Mouse (Mus musculus) MEL (cell line): ENCODE results near the gene Osbpl9. TPM values are rescaled to one million over a fixed set of nuclear protein-coding genes. Genes with fewer than 3 reads are reported as not detected.

Experiments used
- DNase-seq: peaks from one replicate; pipeline ENCODE4 v3.0.0; 2011; ENCODE audit warnings: low read depth, low spot score
- H3K27ac ChIP-seq: 2 replicates; pipeline ENCODE4 v1.5.1; 2012; ENCODE audit warnings: low read depth, mild to moderate bottlenecking, control low read depth, low read length, moderate library complexity; ENCODE audit not compliant: control insufficient read depth
- H3K27me3 ChIP-seq, 2 experiments: fragments of 150-350 bp in 1 of 2; sonication (generic) in 1 of 2; 2 replicates each; pipeline ENCODE4 v1.6.1; 2012; ENCODE audit warnings: low read length in 2 of 2, mild to moderate bottlenecking in 2 of 2, improper control_type of control experiment in 1 of 2, moderate library complexity in 1 of 2; ENCODE audit not compliant: insufficient read depth in 2 of 2, control insufficient read depth in 1 of 2
- H3K36me3 ChIP-seq, 2 experiments: 2 replicates each; pipeline ENCODE4 v1.6.1; 2012 to 2014; ENCODE audit warnings: low read length in 2 of 2, improper control_type of control experiment in 1 of 2, inconsistent platforms in 1 of 2, mild to moderate bottlenecking in 1 of 2; ENCODE audit not compliant: insufficient read depth in 2 of 2, control insufficient read depth in 1 of 2
- H3K4me1 ChIP-seq, 2 experiments: fragments of 150-350 bp in 1 of 2; sonication (generic) in 1 of 2; 2 replicates each; pipeline ENCODE4 v1.6.1; 2012; ENCODE audit warnings: low read length in 2 of 2, improper control_type of control experiment in 1 of 2, mild to moderate bottlenecking in 1 of 2; ENCODE audit not compliant: insufficient read depth in 2 of 2, control insufficient read depth in 1 of 2
- H3K4me3 ChIP-seq, 2 experiments: fragments of 150-350 bp in 1 of 2; sonication (generic) in 1 of 2; 2 replicates each; pipeline ENCODE4 v1.5.1; 2012; ENCODE audit warnings: low read depth in 2 of 2, low read length in 2 of 2, mild to moderate bottlenecking in 2 of 2, moderate library complexity in 2 of 2, control low read depth in 1 of 2, improper control_type of control experiment in 1 of 2; ENCODE audit not compliant: control insufficient read depth in 1 of 2, insufficient read depth in 1 of 2
- H3K79me2 ChIP-seq: 2 replicates; pipeline ENCODE4 v1.6.1; 2012; ENCODE audit warnings: mild to moderate bottlenecking, low read length, moderate library complexity; ENCODE audit not compliant: control insufficient read depth, poor library complexity, insufficient read depth
- H3K9ac ChIP-seq: 2 replicates; pipeline ENCODE4 v1.6.1; 2012; ENCODE audit warnings: low read depth, mild to moderate bottlenecking, control low read depth, low read length, moderate library complexity; ENCODE audit not compliant: control insufficient read depth, poor library complexity, severe bottlenecking
- H3K9me3 ChIP-seq: fragments of 150-350 bp; sonication (generic); replicated peaks from 2 replicates; pipeline ENCODE4 v1.6.1; 2012; ENCODE audit warnings: mild to moderate bottlenecking, low read length, improper control_type of control experiment, moderate library complexity; ENCODE audit not compliant: insufficient read depth
- CHD1 ChIP-seq: IDR thresholded peaks from 2 replicates; pipeline ENCODE4 v1.6.1; 2012; ENCODE audit warnings: low read depth, mild to moderate bottlenecking, inconsistent platforms, low read length, improper control_type of control experiment
- CHD2 ChIP-seq: IDR thresholded peaks from 2 replicates; pipeline ENCODE4 v1.6.1; 2011; ENCODE audit warnings: low read length, improper control_type of control experiment
- CTCF ChIP-seq, 3 experiments: IDR thresholded peaks in 2 of 3; conservative IDR thresholded peaks in 1 of 3; 2 replicates each; pipeline ENCODE4 v1.5.1; 2011 to 2012; ENCODE audit warnings: low read length in 3 of 3, low read depth in 2 of 3, mild to moderate bottlenecking in 2 of 3, improper control_type of control experiment in 1 of 3, inconsistent platforms in 1 of 3, mixed read lengths in 1 of 3, moderate library complexity in 1 of 3; ENCODE audit not compliant: control insufficient read depth in 1 of 3, insufficient read depth in 1 of 3, poor library complexity in 1 of 3, severe bottlenecking in 1 of 3
- EP300 ChIP-seq, 2 experiments: IDR thresholded peaks; 2 replicates each; pipeline ENCODE4 v1.6.1; 2011; ENCODE audit warnings: improper control_type of control experiment in 2 of 2, low read length in 2 of 2, low read depth in 1 of 2, mild to moderate bottlenecking in 1 of 2
- GATA1 ChIP-seq: IDR thresholded peaks from 2 replicates; pipeline ENCODE4 v1.6.1; 2011; ENCODE audit warnings: low read depth, low read length, improper control_type of control experiment
- KAT2A ChIP-seq: conservative IDR thresholded peaks from 2 replicates; pipeline ENCODE4 v1.6.1; 2012; ENCODE audit warnings: low read depth, low read length, improper control_type of control experiment, inconsistent platforms
- MAFK ChIP-seq: IDR thresholded peaks from 2 replicates; pipeline ENCODE4 v1.6.1; 2011; ENCODE audit warnings: low read depth, mild to moderate bottlenecking, low read length, improper control_type of control experiment, borderline replicate concordance
- MYC ChIP-seq: IDR thresholded peaks from 2 replicates; pipeline ENCODE4 v1.6.1; 2011; ENCODE audit warnings: low read depth, mild to moderate bottlenecking, low read length, improper control_type of control experiment, moderate library complexity
- NELFE ChIP-seq: IDR thresholded peaks from 2 replicates; pipeline ENCODE4 v1.6.1; 2011; ENCODE audit warnings: low read depth, low read length, improper control_type of control experiment
- NRF1 ChIP-seq: IDR thresholded peaks from 2 replicates; pipeline ENCODE4 v1.6.1; 2014; ENCODE audit warnings: low read depth, mild to moderate bottlenecking, inconsistent platforms, low read length, improper control_type of control experiment, moderate library complexity; ENCODE audit not compliant: poor library complexity, insufficient read depth, severe bottlenecking
- POLR2AphosphoS2 ChIP-seq: IDR thresholded peaks from 2 replicates; pipeline ENCODE4 v1.6.1; 2011; ENCODE audit warnings: low read length, improper control_type of control experiment
- SIN3A ChIP-seq: IDR thresholded peaks from 2 replicates; pipeline ENCODE4 v1.6.1; 2012; ENCODE audit warnings: low read length, improper control_type of control experiment, inconsistent platforms
- TAL1 ChIP-seq: IDR thresholded peaks from 2 replicates; pipeline ENCODE4 v1.6.1; 2012; ENCODE audit warnings: mild to moderate bottlenecking, inconsistent platforms, low read length, moderate library complexity, mixed read lengths
- TBP ChIP-seq: IDR thresholded peaks from 2 replicates; pipeline ENCODE4 v1.8.0; 2011; ENCODE audit warnings: low read depth, low read length, improper control_type of control experiment
- TCF12 ChIP-seq: IDR thresholded peaks from 2 replicates; pipeline ENCODE4 v1.6.1; 2014; ENCODE audit warnings: low read depth, mild to moderate bottlenecking, inconsistent platforms, low read length, improper control_type of control experiment, moderate library complexity
- UBTF ChIP-seq: IDR thresholded peaks from 2 replicates; pipeline ENCODE4 v1.6.1; 2012; ENCODE audit warnings: low read depth, mild to moderate bottlenecking, inconsistent platforms, low read length, improper control_type of control experiment, moderate library complexity, borderline replicate concordance; ENCODE audit not compliant: insufficient read depth
- USF1 ChIP-seq: IDR thresholded peaks from 2 replicates; pipeline ENCODE4 v1.6.1; 2014; ENCODE audit warnings: low read depth, mild to moderate bottlenecking, inconsistent platforms, low read length, improper control_type of control experiment, moderate library complexity
- ZKSCAN1 ChIP-seq: IDR thresholded peaks from 2 replicates; pipeline ENCODE4 v1.6.1; 2012; ENCODE audit warnings: low read depth, mild to moderate bottlenecking, inconsistent platforms, low read length, improper control_type of control experiment, moderate library complexity
- polyA plus RNA-seq, 2 experiments: library from polyadenylated mRNA; stranded (reverse) in 1 of 2; unstranded in 1 of 2; fragments of >175 nt in 1 of 2; fragments of >200 nt in 1 of 2; gene quantifications; 2 replicates each; pipeline versions ENCODE4 v1.2.1 to v1.2.4; 2012; ENCODE audit warnings: low replicate concordance in 2 of 2, low read depth in 1 of 2; ENCODE audit not compliant: insufficient read length in 2 of 2, insufficient read depth in 1 of 2, missing spikeins in 1 of 2
- total RNA-seq: library from RNA; depleted of rRNA; stranded (reverse); fragments of 300-350 nt; gene quantifications from 2 replicates; pipeline ENCODE4 v1.2.3, GENCODE M21; 2012

Gene Osbpl9
- total and polyA plus RNA-seq, 3 experiments, result 14.9 to 42.6 TPM; not detected in 1

DNA sequence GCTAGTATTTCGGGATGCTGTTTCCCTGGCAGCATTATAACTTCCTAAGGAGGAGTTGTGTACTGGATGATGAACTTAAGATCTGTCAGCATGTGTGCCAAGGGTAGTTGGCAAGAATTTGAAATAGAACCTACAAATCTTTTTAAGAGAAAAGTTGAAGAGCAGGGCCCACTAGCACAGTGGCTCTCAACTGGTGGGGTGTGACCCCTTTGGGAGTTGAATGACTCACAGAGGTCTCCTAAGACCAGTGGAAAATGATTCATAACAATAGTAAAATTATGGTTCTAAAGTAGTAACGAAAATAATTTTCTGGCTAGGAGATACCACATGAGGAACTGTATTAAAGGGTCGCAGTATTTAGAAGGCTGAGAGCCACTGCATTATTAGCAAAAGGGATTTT is 67.1 kb downstream of the Osbpl9 start:
- no peak for TF ChIP-seq GATA1
- TF ChIP-seq UBTF, result no peak
- TF ChIP-seq, all 39 proteins: peak for 0

DNA sequence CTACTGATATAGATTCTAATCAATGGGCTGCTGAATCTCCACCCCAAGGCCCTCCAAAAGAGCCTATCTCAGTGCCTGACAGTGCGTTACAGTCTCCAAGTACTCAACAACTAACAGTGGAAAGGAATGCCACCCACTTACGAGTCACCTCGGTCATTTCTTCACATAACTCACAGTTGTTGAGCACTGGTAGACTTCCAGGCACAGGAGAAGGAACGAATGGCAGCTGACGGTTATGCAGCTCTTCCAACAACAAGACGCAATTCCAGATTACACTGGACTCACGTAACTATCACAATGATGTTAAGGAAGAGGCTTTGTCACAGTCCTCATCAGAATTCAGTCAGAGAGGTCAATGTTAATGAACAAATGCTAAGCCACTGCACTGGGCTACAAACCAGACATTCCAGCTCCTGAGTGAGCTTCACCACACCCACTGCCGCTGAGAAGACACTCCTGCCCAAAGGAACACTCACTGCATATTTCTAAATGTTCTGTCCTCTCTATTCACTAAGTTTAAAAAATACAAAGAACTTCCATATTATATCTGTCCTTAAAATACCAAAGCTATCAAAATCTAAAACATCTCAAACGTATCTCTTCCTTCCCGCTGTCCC is 70.7 kb downstream of the Osbpl9 start:
- TF ChIP-seq SIN3A, result no peak
- Histone ChIP-seq H3K4me1 (peaks cover 0 to 8% of the 10 kb centered on the region in 2 experiments; a peak in 1 of 4 replicates), H3K79me2 (no peaks in the 10 kb centered on the region), H3K9me3 (no peaks in the 10 kb centered on the region), H3K4me3 (no peak overlapping the region), H3K27me3 (no peaks in the 10 kb centered on the region), H3K36me3 (no peaks in the 10 kb centered on the region), H3K27ac (no peak overlapping the region), H3K9ac (no peak overlapping the region)
- no peak for DNase-seq

More for the DNA sequence above, 67.1 kb downstream of the Osbpl9 start:
- DNase-seq, result no peak
- peaks cover 0 to 8% of the 10 kb centered on the region in 2 experiments; a peak in 1 of 4 replicates for H3K4me1 ChIP-seq
- no peaks in the 10 kb centered on the region for H3K36me3 ChIP-seq
- H3K27ac ChIP-seq, result no peak overlapping the region
- H3K4me3 ChIP-seq, result no peak overlapping the region
- no peaks in the 10 kb centered on the region for H3K9me3 ChIP-seq
- H3K27me3 ChIP-seq, result no peaks in the 10 kb centered on the region
- H3K9ac ChIP-seq, result no peak overlapping the region
- H3K79me2 ChIP-seq, result no peaks in the 10 kb centered on the region

DNA sequence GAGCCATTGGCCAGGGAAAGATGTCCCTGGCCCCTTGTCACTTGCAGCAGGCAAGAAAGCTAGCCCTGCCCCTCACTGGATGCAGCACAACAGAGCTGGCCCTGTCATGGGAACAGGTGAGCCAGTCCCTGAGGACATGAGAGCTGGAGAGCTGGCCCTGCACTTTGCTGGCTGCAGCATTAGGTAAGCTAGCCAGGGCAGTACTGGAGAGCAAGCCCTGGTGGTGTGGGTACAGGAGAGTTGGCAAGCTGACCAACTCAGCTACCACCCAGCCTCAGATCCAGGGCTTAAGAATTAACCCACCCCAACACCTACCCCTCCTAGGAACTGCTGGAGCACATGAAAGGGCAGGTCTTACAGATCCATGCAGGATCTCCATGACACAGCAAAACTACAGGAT is 73.1 kb downstream of the Osbpl9 start:
- no peaks in the 10 kb centered on the region for H3K79me2 ChIP-seq
- no peak overlapping the region for H3K9ac ChIP-seq

More for the DNA sequence above, 73.1 kb downstream of the Osbpl9 start:
- no peaks in the 10 kb centered on the region for H3K9me3 ChIP-seq
- no peaks in the 10 kb centered on the region for H3K27me3 ChIP-seq
- TF ChIP-seq GATA1 (no peak), NRF1 (no peak), KAT2A (no peak), TBP (no peak), TCF12 (no peak), CTCF (IDR thresholded peaks at IDR 0.05 in 2 of 3, conservative IDR thresholded peaks at IDR 0.05 in 1 of 3; ENCODE audit: control insufficient read depth in 1 of 3, insufficient read depth in 1 of 3, low read depth in 2 of 3, low read length in 3 of 3, poor library complexity in 1 of 3, severe bottlenecking in 1 of 3) (no peak), USF1 (no peak), MAFK (no peak), CHD1 (no peak), EP300 (IDR thresholded peaks at IDR 0.05; ENCODE audit: low read depth in 1 of 2, low read length in 2 of 2) (no peak), POLR2AphosphoS2 (no peak), ZKSCAN1 (no peak), CHD2 (no peak), UBTF (no peak), TAL1 (no peak), NELFE (no peak), MYC (no peak)
- TF ChIP-seq, all 39 proteins: peak for 0
- H3K36me3 ChIP-seq, result no peaks in the 10 kb centered on the region
- H3K4me3 ChIP-seq, result no peak overlapping the region
- H3K4me1 ChIP-seq, result peaks cover 0 to 4% of the 10 kb centered on the region in 2 experiments; a peak in 1 of 4 replicates
- no peak overlapping the region for H3K27ac ChIP-seq
- no peak for DNase-seq
